Mouse (Mus musculus) erythroblast, embryonic 14.5 days (primary cell): ENCODE data around the gene Dclk3.

Experiments used
- GATA1 ChIP-seq: IDR thresholded peaks from 2 replicates; pipeline ENCODE4 v1.6.1; 2012; ENCODE audit warnings: low read length, inconsistent platforms, mixed read lengths
- TAL1 ChIP-seq: IDR thresholded peaks from 3 replicates; pipeline ENCODE4 v1.6.1; 2012; ENCODE audit warnings: low read length, inconsistent platforms, mixed read lengths

- TF ChIP-seq GATA1 (no peak), TAL1 (no peak)
Observed at GRCm38 (mm10) chr9:111412471-111413160, 26.3 kb upstream of the Dclk3 start.
